Mouse (Mus musculus) ES-E14 (cell line): ENCODE data around the gene I830077J02Rik. TPM values are rescaled to one million over a fixed set of nuclear protein-coding genes. Genes with fewer than 3 reads are reported as not detected.

ENCODE experiments used
- DNase-seq: peaks from one replicate; pipeline ENCODE4 v3.0.0-alpha.2; 2013; ENCODE audit warnings: low read depth, low spot score
- H3K27ac ChIP-seq: 2 replicates; pipeline ENCODE4 v1.5.1; 2012; ENCODE audit warnings: low read depth, mild to moderate bottlenecking, low read length, moderate library complexity, mixed read lengths; ENCODE audit not compliant: poor library complexity, insufficient read depth, severe bottlenecking
- H3K36me3 ChIP-seq: 2 replicates; pipeline ENCODE4 v1.6.1; 2012; ENCODE audit warnings: mild to moderate bottlenecking, low read length, moderate library complexity, mixed read lengths; ENCODE audit not compliant: control insufficient read depth, poor library complexity, insufficient read depth, severe bottlenecking
- H3K4me1 ChIP-seq, 2 experiments: fragments of 150-350 bp in 1 of 2; sonication (generic) in 1 of 2; 2 replicates each; pipeline ENCODE4 v1.6.1; 2012; ENCODE audit warnings: low read length in 2 of 2, mild to moderate bottlenecking in 1 of 2, mixed read lengths in 1 of 2; ENCODE audit not compliant: control insufficient read depth in 2 of 2, insufficient read depth in 2 of 2, poor library complexity in 1 of 2
- H3K4me3 ChIP-seq, 2 experiments: fragments of 150-350 bp in 1 of 2; sonication (generic) in 1 of 2; 2 replicates each; pipeline ENCODE4 v1.5.1; 2012; ENCODE audit warnings: low read length in 2 of 2, low read depth in 1 of 2, mild to moderate bottlenecking in 1 of 2, mixed read lengths in 1 of 2; ENCODE audit not compliant: insufficient read depth in 1 of 2, poor library complexity in 1 of 2, severe bottlenecking in 1 of 2
- H3K9ac ChIP-seq: 2 replicates; pipeline ENCODE4 v1.6.1; 2012; ENCODE audit warnings: low read depth, mild to moderate bottlenecking, low read length, mixed read lengths; ENCODE audit not compliant: poor library complexity, insufficient read depth, severe bottlenecking
- H3K9me3 ChIP-seq: fragments of 150-350 bp; sonication (generic); 2 replicates; pipeline ENCODE4 v1.6.1; 2012; ENCODE audit warnings: low read depth, mild to moderate bottlenecking, low read length; ENCODE audit not compliant: control insufficient read depth, insufficient read depth
- CHD2 ChIP-seq: IDR thresholded peaks from 2 replicates; pipeline ENCODE4 v1.6.1; 2014; ENCODE audit warnings: mild to moderate bottlenecking, low read depth, low read length, inconsistent platforms
- HCFC1 ChIP-seq: IDR thresholded peaks from 2 replicates; pipeline ENCODE4 v1.6.1; 2012; ENCODE audit warnings: low read length, inconsistent platforms, borderline replicate concordance; ENCODE audit not compliant: insufficient read depth
- MAFK ChIP-seq: IDR thresholded peaks from 2 replicates; pipeline ENCODE4 v1.6.1; 2014; ENCODE audit warnings: mild to moderate bottlenecking, low read depth, low read length, inconsistent platforms; ENCODE audit not compliant: insufficient read depth
- ZC3H11A ChIP-seq: IDR thresholded peaks from 2 replicates; pipeline ENCODE4 v1.6.1; 2012; ENCODE audit warnings: low read depth, mild to moderate bottlenecking, inconsistent platforms, low read length, borderline replicate concordance
- ZNF384 ChIP-seq: IDR thresholded peaks from 2 replicates; pipeline ENCODE4 v1.6.1; 2012; ENCODE audit warnings: low read depth, low read length, inconsistent platforms
- in situ Hi-C, 2 experiments: fragments of 600-800 bp; cut with MboI; formaldehyde crosslinking; loops; one replicate each; pipeline ENCODE4 v1.15.1; 2025; ENCODE audit warnings: low sequenced_read_pairs in 2 of 2, inconsistent platforms in 1 of 2; ENCODE audit not compliant: unreplicated experiment in 2 of 2
- total RNA-seq: library from RNA; depleted of rRNA; stranded (reverse); fragments of 300-350 nt; gene quantifications from 2 replicates; pipeline ENCODE4 v1.2.3, GENCODE M21; 2012; rRNA removed

The I830077J02Rik gene
- total RNA-seq, 1 experiment = 0.54 TPM

DNA sequence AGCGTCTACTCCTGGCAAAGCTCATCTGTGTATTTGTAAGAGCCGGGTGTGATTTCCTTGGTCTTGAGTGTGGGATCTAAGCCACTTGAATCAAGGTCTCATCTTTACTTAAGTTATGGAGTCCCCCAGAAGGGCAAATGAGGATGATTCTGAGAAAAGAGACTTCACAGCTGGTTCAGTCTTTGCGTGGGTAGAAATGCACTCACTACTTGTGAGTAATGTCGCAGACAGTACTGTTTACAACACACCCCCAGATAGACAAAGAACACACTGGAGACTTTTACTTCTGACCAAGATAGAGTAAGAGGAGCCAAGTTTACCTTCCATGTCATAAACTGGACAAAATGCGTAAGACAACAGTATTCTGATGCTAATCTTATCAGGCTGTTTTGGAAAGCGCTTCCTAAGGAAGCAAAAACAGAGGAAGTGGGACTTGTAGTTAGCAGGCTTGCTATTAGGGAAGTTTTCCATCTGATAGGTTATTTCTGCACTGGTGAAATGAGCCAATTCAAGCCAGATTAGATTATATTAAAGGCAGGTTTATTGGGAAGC, 55.1 kb downstream of the I830077J02Rik start:
- Histone ChIP-seq H3K9me3 (no peaks in the 10 kb centered on the region), H3K4me1 (no peaks in the 10 kb centered on the region), H3K9ac (no peak overlapping the region), H3K4me3 (no peak overlapping the region), H3K36me3 (no peaks in the 10 kb centered on the region), H3K27ac (no peak overlapping the region)
- no peak for TF ChIP-seq ZC3H11A
- no peak for TF ChIP-seq HCFC1
- TF ChIP-seq MAFK = no peak
- DNase-seq = no peak
- in situ Hi-C loops = no loop called here

DNA sequence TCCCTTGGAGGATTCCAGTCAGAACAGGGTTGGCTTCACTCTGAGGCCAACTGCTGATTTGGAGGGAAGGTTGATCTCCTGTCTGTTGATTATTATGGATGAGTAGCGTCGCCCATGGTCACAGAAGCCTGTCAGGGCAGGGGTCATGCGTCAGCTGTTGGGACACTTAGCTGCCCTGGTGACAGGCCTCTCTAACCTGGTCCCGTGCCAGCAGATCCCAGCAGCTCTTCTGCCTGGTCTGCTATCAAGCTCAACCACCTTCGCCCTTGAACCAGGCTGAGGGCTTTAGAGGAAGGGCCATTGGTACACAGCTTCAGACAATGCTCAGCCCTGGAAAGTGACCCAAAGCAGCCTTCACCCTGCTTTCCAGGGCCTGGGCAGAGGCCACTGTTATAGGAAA, 56.4 kb downstream of the I830077J02Rik start:
- Histone ChIP-seq H3K36me3 (no peaks in the 10 kb centered on the region), H3K4me1 (no peaks in the 10 kb centered on the region), H3K4me3 (no peak overlapping the region), H3K27ac (no peak overlapping the region), H3K9ac (no peak overlapping the region), H3K9me3 (no peaks in the 10 kb centered on the region)
- in situ Hi-C loops = no loop called here
- TF ChIP-seq ZNF384 (no peak), HCFC1 (no peak), MAFK (no peak), CHD2 (no peak), ZC3H11A (no peak)
- no peak for DNase-seq

Other genes with a start within 250 kb of the I830077J02Rik start
- 35.7 and 46.7 TPM in 2 replicates for gene Ddx20, start 245.1 kb downstream of the I830077J02Rik start, total RNA-seq
- 5.2 and 5.5 TPM in 2 replicates for gene Inka2, start 228.1 kb downstream of the I830077J02Rik start, total RNA-seq
- gene Rap1a, start 131.3 kb downstream of the I830077J02Rik start, total RNA-seq = 13.6 and 23.2 TPM in 2 replicates
- gene Adora3, start 61.8 kb downstream of the I830077J02Rik start, total RNA-seq = not detected in 2 replicates
- not detected in 2 replicates for gene Tmigd3, start 61.8 kb downstream of the I830077J02Rik start, total RNA-seq
- gene Wdr77, start 26.7 kb upstream of the I830077J02Rik start, total RNA-seq = 142 and 148 TPM in 2 replicates
- gene Atp5f1, start 27.4 kb upstream of the I830077J02Rik start, total RNA-seq = 203 and 300 TPM in 2 replicates
- 3.0 and 5.0 TPM in 2 replicates for gene Ovgp1, start 41.0 kb upstream of the I830077J02Rik start, total RNA-seq
- gene Pifo, start 82.0 kb upstream of the I830077J02Rik start, total RNA-seq = 0.80 TPM in 1 of 2 replicates, not detected in the other
- not detected in 2 replicates for gene Chil5, start 100.2 kb upstream of the I830077J02Rik start, total RNA-seq
- not detected in 2 replicates for gene Chia1, start 180.6 kb upstream of the I830077J02Rik start, total RNA-seq
- gene Chil3, start 234.9 kb upstream of the I830077J02Rik start, total RNA-seq = not detected in 2 replicates